Mouse (Mus musculus) testis, adult 2 months (tissue): ENCODE data around the gene Pdlim7.

Experiments
- CTCF ChIP-seq: fragments of 200-500 bp; IDR thresholded peaks from 2 replicates; pipeline ENCODE4 v1.5.1; 2012; ENCODE audit warnings: low read depth, mild to moderate bottlenecking, inconsistent platforms, low read length, moderate library complexity; ENCODE audit not compliant: control insufficient read depth, insufficient read depth, insufficient replicate concordance
- POLR2A ChIP-seq: fragments of 200-500 bp; IDR thresholded peaks from 2 replicates; pipeline ENCODE4 v1.6.1; 2012; ENCODE audit warnings: low read depth, mild to moderate bottlenecking, inconsistent platforms, low read length, moderate library complexity; ENCODE audit not compliant: control insufficient read depth

GRCm38 (mm10) chr13:55504390-55504789 lies 9.1 kb downstream of the Pdlim7 start:
- TF ChIP-seq CTCF (no peak), POLR2A (no peak)
